Mouse (Mus musculus) macrophage (primary cell): ENCODE data around the gene Kctd6. TPM values are rescaled to one million over a fixed set of nuclear protein-coding genes. Genes with fewer than 3 reads are reported as not detected.

Experiments
- H3K27ac ChIP-seq: fragments of 350-480 bp; formaldehyde crosslinking; 2 replicates; pipeline ENCODE4 v1.9.0; 2021
- H3K36me3 ChIP-seq: fragments of 350-480 bp; formaldehyde crosslinking; 2 replicates; pipeline ENCODE4 v1.9.0; 2021; ENCODE audit errors: inconsistent target
- H3K4me3 ChIP-seq: fragments of 350-480 bp; formaldehyde crosslinking; 2 replicates; pipeline ENCODE4 v1.9.0; 2021; ENCODE audit errors: inconsistent target
- H3K79me2 ChIP-seq: fragments of 350-480 bp; formaldehyde crosslinking; 2 replicates; pipeline ENCODE4 v1.9.0; 2021; ENCODE audit errors: inconsistent target
- WGBS: methylation state at CpG from one replicate; pipeline ENCODE4 v1.1.7; 2026; ENCODE audit warnings: inconsistent platforms; ENCODE audit not compliant: missing documents; 5-methylcytosine and 5-hydroxymethylcytosine counted together
- polyA plus RNA-seq: library from polyadenylated mRNA; stranded (reverse); fragments of 250-400 nt; gene quantifications from 3 replicates; pipeline ENCODE4 v1.2.4, GENCODE M21; 2018; ENCODE audit warnings: inconsistent platforms

Kctd6 gene
- polyA plus RNA-seq, 1 experiment from 2014 or later = 15.7 TPM

- Histone ChIP-seq H3K36me3 (peaks cover 20% of the 10 kb centered on the region), H3K4me3 (no peak overlapping the region), H3K27ac (no peak overlapping the region), H3K79me2 (peaks cover 40% of the 10 kb centered on the region; the same call in 1 of the 2 replicates)
- 100% methylated on average over 2 of the region's 2 CpGs for WGBS
Observed at GRCm38 (mm10) chr14:8220912-8221311, 7.0 kb downstream of the Kctd6 start.

- Histone ChIP-seq H3K79me2 (peaks cover 25% of the 10 kb centered on the region; the same call in 1 of the 2 replicates), H3K27ac (no peak overlapping the region), H3K36me3 (peaks cover 20% of the 10 kb centered on the region), H3K4me3 (no peak overlapping the region)
- WGBS = 96% methylated on average over 16 of the region's 16 CpGs
Observed at GRCm38 (mm10) chr14:8222561-8222960, 8.6 kb downstream of the Kctd6 start.

GRCm38 (mm10) chr14:8223506-8224293, 9.8 kb downstream of the Kctd6 start:
- peaks cover 13% of the 10 kb centered on the region; the same call in 1 of the 2 replicates for H3K79me2 ChIP-seq
- WGBS = 15% methylated on average over 10 of the region's 10 CpGs
- H3K36me3 ChIP-seq = peaks cover 20% of the 10 kb centered on the region
- no peak overlapping the region for H3K27ac ChIP-seq
- H3K4me3 ChIP-seq = no peak overlapping the region

- 27% methylated on average over 2 of the region's 2 CpGs for whole genome bisulfite sequencing
- H3K79me2 ChIP-seq = peaks cover 2% of the 10 kb centered on the region; the same call in 1 of the 2 replicates
- peaks cover 20% of the 10 kb centered on the region for H3K36me3 ChIP-seq
- no peak overlapping the region for H3K27ac ChIP-seq
- no peak overlapping the region for H3K4me3 ChIP-seq
Observed at GRCm38 (mm10) chr14:8224805-8225204, 10.9 kb downstream of the Kctd6 start.

GRCm38 (mm10) chr14:8229367-8230019, 15.6 kb downstream of the Kctd6 start:
- Histone ChIP-seq H3K27ac (no peak overlapping the region), H3K36me3 (no peaks in the 10 kb centered on the region), H3K4me3 (no peak overlapping the region), H3K79me2 (no peaks in the 10 kb centered on the region)
- 87% methylated on average over 9 of the region's 9 CpGs for WGBS

- 38% methylated on average over 6 of the region's 6 CpGs for WGBS
- Histone ChIP-seq H3K79me2 (no peaks in the 10 kb centered on the region), H3K27ac (no peak overlapping the region), H3K4me3 (no peak overlapping the region), H3K36me3 (no peaks in the 10 kb centered on the region)
Observed at GRCm38 (mm10) chr14:8232155-8232910, 18.4 kb downstream of the Kctd6 start.

GRCm38 (mm10) chr14:8233252-8233651, 19.3 kb downstream of the Kctd6 start:
- WGBS = 73% methylated on average over 1 of the region's 1 CpGs

GRCm38 (mm10) chr14:8241816-8242215, 27.9 kb downstream of the Kctd6 start:
- Histone ChIP-seq H3K27ac (no peak overlapping the region), H3K4me3 (no peak overlapping the region), H3K36me3 (no peaks in the 10 kb centered on the region), H3K79me2 (no peaks in the 10 kb centered on the region)

More at GRCm38 (mm10) chr14:8233252-8233651, 19.3 kb downstream of the Kctd6 start:
- Histone ChIP-seq H3K4me3 (no peak overlapping the region), H3K79me2 (no peaks in the 10 kb centered on the region), H3K36me3 (no peaks in the 10 kb centered on the region), H3K27ac (no peak overlapping the region)

GRCm38 (mm10) chr14:8242388-8242920, 28.5 kb downstream of the Kctd6 start:
- no peaks in the 10 kb centered on the region for H3K36me3 ChIP-seq
- 75% methylated on average over 5 of the region's 5 CpGs for WGBS
- no peaks in the 10 kb centered on the region for H3K79me2 ChIP-seq
- no peak overlapping the region for H3K27ac ChIP-seq
- no peak overlapping the region for H3K4me3 ChIP-seq

- H3K36me3 ChIP-seq = no peaks in the 10 kb centered on the region
- no peaks in the 10 kb centered on the region for H3K79me2 ChIP-seq
- H3K4me3 ChIP-seq = no peak overlapping the region
- no peak overlapping the region for H3K27ac ChIP-seq
- 92% methylated on average over 8 of the region's 8 CpGs for WGBS
Observed at GRCm38 (mm10) chr14:8243136-8243888, 29.4 kb downstream of the Kctd6 start.

- no peaks in the 10 kb centered on the region for H3K79me2 ChIP-seq
- H3K27ac ChIP-seq = no peak overlapping the region
- H3K4me3 ChIP-seq = no peak overlapping the region
- no peaks in the 10 kb centered on the region for H3K36me3 ChIP-seq
- WGBS = 93% methylated on average over 5 of the region's 5 CpGs
Observed at GRCm38 (mm10) chr14:8244211-8244611, 30.3 kb downstream of the Kctd6 start.

GRCm38 (mm10) chr14:8246878-8247277, 32.9 kb downstream of the Kctd6 start:
- WGBS = 96% methylated on average over 8 of the region's 8 CpGs
- H3K4me3 ChIP-seq = no peak overlapping the region
- H3K27ac ChIP-seq = no peak overlapping the region
- H3K36me3 ChIP-seq = no peaks in the 10 kb centered on the region
- H3K79me2 ChIP-seq = no peaks in the 10 kb centered on the region

GRCm38 (mm10) chr14:8249206-8249605, 35.3 kb downstream of the Kctd6 start:
- no peak overlapping the region for H3K4me3 ChIP-seq
- 100% methylated on average over 1 of the region's 1 CpGs for WGBS
- H3K79me2 ChIP-seq = no peaks in the 10 kb centered on the region
- no peak overlapping the region for H3K27ac ChIP-seq
- H3K36me3 ChIP-seq = no peaks in the 10 kb centered on the region
